Mouse (Mus musculus) neural tube, embryonic 11.5 days (tissue): ENCODE results near the gene Flt3l. TPM values are rescaled to one million over a fixed set of nuclear protein-coding genes. Genes with fewer than 3 reads are reported as not detected.
A peak's percentile ranks its signal among the peaks of the same experiment; 100 is the strongest.

ENCODE experiments used
- ATAC-seq: fragments of 200-750 bp; cut with Nextera tagmentation; 2 replicates; pipeline ENCODE4 v1.8.0; 2017; ENCODE audit warnings: moderate number of reproducible peaks, mild to moderate bottlenecking, moderate TSS enrichment, moderate library complexity; ENCODE audit not compliant: insufficient read depth, low FRiP score, low TSS enrichment
- DNase-seq: peaks from one replicate; pipeline ENCODE4 v3.0.0-alpha.2; 2015; ENCODE audit warnings: low spot score
- H3K27ac ChIP-seq: fragments of 300-500 bp; sonication (generic); 2 replicates; pipeline ENCODE4 v1.5.1; 2014; ENCODE audit warnings: low read depth, mild to moderate bottlenecking, low read length
- H3K27me3 ChIP-seq: fragments of 300-500 bp; sonication (generic); 2 replicates; pipeline ENCODE4 v1.6.1; 2014; ENCODE audit warnings: mild to moderate bottlenecking, low read length, mixed read lengths; ENCODE audit not compliant: control insufficient read depth, insufficient read depth
- H3K36me3 ChIP-seq: fragments of 300-500 bp; sonication (generic); 2 replicates; pipeline ENCODE4 v1.6.1; 2014; ENCODE audit warnings: mild to moderate bottlenecking, low read length, moderate library complexity, mixed read lengths; ENCODE audit not compliant: control insufficient read depth, insufficient read depth
- H3K4me1 ChIP-seq: fragments of 300-500 bp; sonication (generic); 2 replicates; pipeline ENCODE4 v1.6.1; 2014; ENCODE audit warnings: low read length, mixed read lengths; ENCODE audit not compliant: control insufficient read depth, insufficient read depth
- H3K4me2 ChIP-seq: fragments of 300-500 bp; sonication (generic); 2 replicates; pipeline ENCODE4 v1.6.1; 2014; ENCODE audit warnings: low read depth, mild to moderate bottlenecking, moderate library complexity
- H3K4me3 ChIP-seq: fragments of 300-500 bp; sonication (generic); 2 replicates; pipeline ENCODE4 v1.5.1; 2014; ENCODE audit warnings: low read depth, low read length
- H3K9ac ChIP-seq: fragments of 300-500 bp; sonication (generic); 2 replicates; pipeline ENCODE4 v1.6.1; 2014; ENCODE audit warnings: mild to moderate bottlenecking, low read length
- H3K9me3 ChIP-seq: fragments of 300-500 bp; sonication (generic); 2 replicates; pipeline ENCODE4 v1.6.1; 2016; ENCODE audit warnings: low read length; ENCODE audit not compliant: control insufficient read depth
- WGBS: fragments of 180-500 bp; shearing (Covaris S2); extraction: QIAGEN DNeasy Blood & Tissue Kit; methylation state at CpG from one replicate; pipeline ENCODE4 v1.1.7; 2014; 5-methylcytosine and 5-hydroxymethylcytosine counted together
- polyA plus RNA-seq: library from polyadenylated mRNA; unstranded; fragments of >200 nt; fragmentation: Nextera tagmentation; extraction: Ambion mirVana; gene quantifications from 2 replicates; pipeline ENCODE4 v1.2.1, GENCODE M21; 2014

The Flt3l gene
- polyA plus RNA-seq, 1 experiment from 2014 or later = 0.76 TPM

- Histone ChIP-seq H3K27me3 (no peaks in the 10 kb centered on the region), H3K4me3 (no peak overlapping the region), H3K36me3 (no peaks in the 10 kb centered on the region), H3K4me2 (no peak overlapping the region), H3K9me3 (no peaks in the 10 kb centered on the region), H3K9ac (peak overlapping the region; percentile 7; the same call in 1 of the 2 replicates), H3K27ac (no peak overlapping the region), H3K4me1 (peaks cover 3% of the 10 kb centered on the region; the same call in 1 of the 2 replicates)
- DNase-seq (peak; percentile 47), ATAC-seq (0 out of 2 replicates have a peak, but pooled peaks have one; percentile 20)
- WGBS = 24% methylated on average over 6 of the region's 6 CpGs
These were observed 29.8 kb downstream of the Flt3l start for GRCm38 (mm10) chr7:45106441-45106840.

- no peaks in the 10 kb centered on the region for H3K36me3 ChIP-seq
- no peak overlapping the region for H3K4me2 ChIP-seq
- H3K9ac ChIP-seq = no peak overlapping the region
- no peak for ATAC-seq
- DNase-seq = no peak
- no peak overlapping the region for H3K4me3 ChIP-seq
- WGBS = 79% methylated on average over 8 of the region's 8 CpGs
- H3K27me3 ChIP-seq = no peaks in the 10 kb centered on the region
- no peaks in the 10 kb centered on the region for H3K9me3 ChIP-seq
- H3K4me1 ChIP-seq = peaks cover 3% of the 10 kb centered on the region; the same call in 1 of the 2 replicates
- H3K27ac ChIP-seq = no peak overlapping the region
These were observed 30.7 kb downstream of the Flt3l start for GRCm38 (mm10) chr7:45105491-45105890.

GRCm38 (mm10) chr7:45104941-45105340 lies 31.3 kb downstream of the Flt3l start:
- H3K9me3 ChIP-seq = no peaks in the 10 kb centered on the region
- H3K4me2 ChIP-seq = no peak overlapping the region
- H3K27ac ChIP-seq = no peak overlapping the region
- H3K9ac ChIP-seq = no peak overlapping the region
- no peak overlapping the region for H3K4me3 ChIP-seq
- ATAC-seq (no peak), DNase-seq (no peak)
- H3K36me3 ChIP-seq = no peaks in the 10 kb centered on the region
- H3K4me1 ChIP-seq = peaks cover 3% of the 10 kb centered on the region; the same call in 1 of the 2 replicates
- H3K27me3 ChIP-seq = no peaks in the 10 kb centered on the region
- 88% methylated on average over 5 of the region's 5 CpGs for WGBS

GRCm38 (mm10) chr7:45103652-45104180 lies 32.5 kb downstream of the Flt3l start, which contains the start of gene Fcgrt:
Fcgrt (minus strand) TSS chr7:45103851.
- WGBS = 76% methylated on average over 7 of the region's 7 CpGs
- Histone ChIP-seq H3K27ac (no peak within 1 kb of the TSS), H3K4me3 (no peak within 1 kb of the TSS), H3K4me2 (no peak within 1 kb of the TSS), H3K4me1 (peaks cover 3% of the 10 kb centered on the region; the same call in 1 of the 2 replicates), H3K36me3 (no peaks in the 10 kb centered on the region), H3K9me3 (no peaks in the 10 kb centered on the region), H3K9ac (no peak within 1 kb of the TSS), H3K27me3 (no peaks in the 10 kb centered on the region)
- ATAC-seq (no peak), DNase-seq (no peak)

GRCm38 (mm10) chr7:45102940-45103585 lies 33.2 kb downstream of the Flt3l start:
- H3K9ac ChIP-seq = no peak overlapping the region
- H3K36me3 ChIP-seq = no peaks in the 10 kb centered on the region
- no peak overlapping the region for H3K4me3 ChIP-seq
- H3K4me2 ChIP-seq = no peak overlapping the region
- H3K27me3 ChIP-seq = no peaks in the 10 kb centered on the region
- no peaks in the 10 kb centered on the region for H3K9me3 ChIP-seq
- 81% methylated on average over 9 of the region's 9 CpGs for WGBS
- H3K27ac ChIP-seq = no peak overlapping the region
- ATAC-seq (no peak), DNase-seq (no peak)
- H3K4me1 ChIP-seq = peaks cover 3% of the 10 kb centered on the region; the same call in 1 of the 2 replicates

GRCm38 (mm10) chr7:45102441-45102840 lies 33.8 kb downstream of the Flt3l start:
- Histone ChIP-seq H3K9me3 (no peaks in the 10 kb centered on the region), H3K4me2 (no peak overlapping the region), H3K36me3 (no peaks in the 10 kb centered on the region), H3K9ac (no peak overlapping the region), H3K4me3 (no peak overlapping the region), H3K4me1 (peaks cover 3% of the 10 kb centered on the region; the same call in 1 of the 2 replicates), H3K27me3 (no peaks in the 10 kb centered on the region), H3K27ac (no peak overlapping the region)
- no peak for DNase-seq
- ATAC-seq = no peak
- 87% methylated on average over 11 of the region's 11 CpGs for WGBS

GRCm38 (mm10) chr7:45100046-45100445 lies 36.2 kb downstream of the Flt3l start:
- no peaks in the 10 kb centered on the region for H3K27me3 ChIP-seq
- no peaks in the 10 kb centered on the region for H3K4me1 ChIP-seq
- H3K36me3 ChIP-seq = no peaks in the 10 kb centered on the region
- DNase-seq = no peak
- no peak overlapping the region for H3K4me2 ChIP-seq
- no peak overlapping the region for H3K4me3 ChIP-seq
- no peak overlapping the region for H3K27ac ChIP-seq
- no peak overlapping the region for H3K9ac ChIP-seq
- ATAC-seq = no peak
- H3K9me3 ChIP-seq = no peaks in the 10 kb centered on the region
- WGBS = 92% methylated on average over 6 of the region's 6 CpGs

- no peak for ATAC-seq
- no peak overlapping the region for H3K27ac ChIP-seq
- no peak overlapping the region for H3K4me3 ChIP-seq
- H3K27me3 ChIP-seq = no peaks in the 10 kb centered on the region
- DNase-seq = no peak
- H3K4me2 ChIP-seq = no peak overlapping the region
- no peaks in the 10 kb centered on the region for H3K4me1 ChIP-seq
- no peak overlapping the region for H3K9ac ChIP-seq
- H3K9me3 ChIP-seq = no peaks in the 10 kb centered on the region
- H3K36me3 ChIP-seq = no peaks in the 10 kb centered on the region
- WGBS = 87% methylated on average over 8 of the region's 8 CpGs
These were observed 37.5 kb downstream of the Flt3l start for GRCm38 (mm10) chr7:45098541-45099240.
